Mouse (Mus musculus) hindbrain, embryonic 12.5 days (tissue): ENCODE data around the gene Ankrd63. TPM values are rescaled to one million over a fixed set of nuclear protein-coding genes. Genes with fewer than 3 reads are reported as not detected.

Source experiments
- ATAC-seq: fragments of 200-750 bp; cut with Nextera tagmentation; 2 replicates; pipeline ENCODE4 v1.8.0; 2017; ENCODE audit warnings: moderate TSS enrichment; ENCODE audit not compliant: low FRiP score
- H3K27ac ChIP-seq: fragments of 300-500 bp; sonication (generic); 2 replicates; pipeline ENCODE4 v1.5.1; 2016; ENCODE audit warnings: mild to moderate bottlenecking
- H3K27me3 ChIP-seq: fragments of 300-500 bp; sonication (generic); 2 replicates; pipeline ENCODE4 v1.6.1; 2016; ENCODE audit warnings: mild to moderate bottlenecking
- H3K36me3 ChIP-seq: fragments of 300-500 bp; sonication (generic); 2 replicates; pipeline ENCODE4 v1.6.1; 2016; ENCODE audit warnings: mild to moderate bottlenecking
- H3K4me1 ChIP-seq: fragments of 300-500 bp; sonication (generic); 2 replicates; pipeline ENCODE4 v1.6.1; 2016
- H3K4me2 ChIP-seq: fragments of 300-500 bp; sonication (generic); replicated peaks from 2 replicates; pipeline ENCODE4 v1.6.1; 2016; ENCODE audit warnings: mild to moderate bottlenecking
- H3K4me3 ChIP-seq: fragments of 300-500 bp; sonication (generic); 2 replicates; pipeline ENCODE4 v1.5.1; 2016; ENCODE audit warnings: mild to moderate bottlenecking
- H3K9ac ChIP-seq: fragments of 300-500 bp; sonication (generic); 2 replicates; pipeline ENCODE4 v1.6.1; 2016; ENCODE audit warnings: mild to moderate bottlenecking, moderate library complexity
- H3K9me3 ChIP-seq: fragments of 300-500 bp; sonication (generic); replicated peaks from 2 replicates; pipeline ENCODE4 v1.6.1; 2016; ENCODE audit warnings: mild to moderate bottlenecking
- WGBS: fragments of 180-500 bp; shearing (Covaris S2); methylation state at CpG from one replicate; pipeline ENCODE4 v1.1.7; 2016; 5-methylcytosine and 5-hydroxymethylcytosine counted together
- polyA plus RNA-seq: library from polyadenylated mRNA; unstranded; fragments of >200 nt; fragmentation: Nextera tagmentation; extraction: Ambion mirVana; gene quantifications from 2 replicates; pipeline ENCODE4 v1.2.1, GENCODE M21; 2016

Gene Ankrd63
- polyA plus RNA-seq, result not detected in 2 replicates

- H3K9me3 ChIP-seq, result no peaks in the 10 kb centered on the region
- H3K4me3 ChIP-seq, result peak within 1 kb of the TSS; percentile 45
- peaks cover 44% of the 10 kb centered on the region for H3K4me1 ChIP-seq
- no peaks in the 10 kb centered on the region for H3K36me3 ChIP-seq
- no peak for ATAC-seq
- peaks cover 100% of the 10 kb centered on the region for H3K27me3 ChIP-seq
- peak within 1 kb of the TSS; percentile 70 for H3K4me2 ChIP-seq
- H3K9ac ChIP-seq, result peak within 1 kb of the TSS; percentile 35
- WGBS, result under 1% methylated on average over 50 of the region's 50 CpGs
- no peak within 1 kb of the TSS for H3K27ac ChIP-seq
Measured at GRCm38 (mm10) chr2:118703913-118704730, at the start of gene Ankrd63. Gene Ankrd63 (minus strand): TSS chr2:118703963.

GRCm38 (mm10) chr2:118752792-118753108 lies 49.0 kb upstream of the Ankrd63 start:
- Histone ChIP-seq H3K9ac (no peak overlapping the region), H3K4me3 (no peak overlapping the region), H3K27ac (no peak overlapping the region), H3K4me2 (no peak overlapping the region), H3K4me1 (peaks cover 32% of the 10 kb centered on the region), H3K36me3 (no peaks in the 10 kb centered on the region), H3K9me3 (no peaks in the 10 kb centered on the region), H3K27me3 (no peaks in the 10 kb centered on the region)
- no peak for ATAC-seq
- 71% methylated on average over 4 of the region's 4 CpGs for WGBS

GRCm38 (mm10) chr2:118751896-118752791 lies 48.4 kb upstream of the Ankrd63 start:
- no peak for ATAC-seq
- Histone ChIP-seq H3K27ac (0 out of 2 replicates have a peak overlapping the region, but pooled peaks have one; percentile 7), H3K9me3 (no peaks in the 10 kb centered on the region), H3K4me2 (no peak overlapping the region), H3K36me3 (no peaks in the 10 kb centered on the region), H3K4me3 (no peak overlapping the region), H3K27me3 (no peaks in the 10 kb centered on the region), H3K4me1 (peaks cover 38% of the 10 kb centered on the region), H3K9ac (no peak overlapping the region)
- WGBS, result 70% methylated on average over 16 of the region's 16 CpGs

- no peak overlapping the region for H3K9ac ChIP-seq
- ATAC-seq, result no peak
- H3K9me3 ChIP-seq, result no peaks in the 10 kb centered on the region
- peak overlapping the region; percentile 44; the same call in 1 of the 2 replicates for H3K27ac ChIP-seq
- peaks cover 43% of the 10 kb centered on the region for H3K4me1 ChIP-seq
- no peak overlapping the region for H3K4me2 ChIP-seq
- no peak overlapping the region for H3K4me3 ChIP-seq
- 82% methylated on average over 8 of the region's 8 CpGs for WGBS
- H3K27me3 ChIP-seq, result no peaks in the 10 kb centered on the region
- H3K36me3 ChIP-seq, result no peaks in the 10 kb centered on the region
Measured at GRCm38 (mm10) chr2:118750476-118750875, 46.7 kb upstream of the Ankrd63 start.

- no peak overlapping the region for H3K4me3 ChIP-seq
- 24% methylated on average over 10 of the region's 10 CpGs for WGBS
- peaks cover 6% of the 10 kb centered on the region for H3K27me3 ChIP-seq
- peak overlapping the region; percentile 44 for H3K27ac ChIP-seq
- H3K4me2 ChIP-seq, result peak overlapping the region; percentile 29
- H3K4me1 ChIP-seq, result peaks cover 51% of the 10 kb centered on the region
- no peak for ATAC-seq
- H3K36me3 ChIP-seq, result no peaks in the 10 kb centered on the region
- H3K9ac ChIP-seq, result peak overlapping the region; percentile 23; the same call in 1 of the 2 replicates
- no peaks in the 10 kb centered on the region for H3K9me3 ChIP-seq
Measured at GRCm38 (mm10) chr2:118749341-118749884, 45.6 kb upstream of the Ankrd63 start.

GRCm38 (mm10) chr2:118747301-118747960 lies 43.7 kb upstream of the Ankrd63 start:
- no peak for ATAC-seq
- WGBS, result 45% methylated on average over 10 of the region's 10 CpGs
- H3K36me3 ChIP-seq, result no peaks in the 10 kb centered on the region
- H3K4me1 ChIP-seq, result peaks cover 49% of the 10 kb centered on the region
- 0 out of 2 replicates have a peak overlapping the region, but pooled peaks have one; percentile 97 for H3K9ac ChIP-seq
- H3K27ac ChIP-seq, result no peak overlapping the region
- peaks cover 18% of the 10 kb centered on the region for H3K27me3 ChIP-seq
- H3K4me3 ChIP-seq, result peak overlapping the region; percentile 84
- peak overlapping the region; percentile 96 for H3K4me2 ChIP-seq
- no peaks in the 10 kb centered on the region for H3K9me3 ChIP-seq

GRCm38 (mm10) chr2:118745915-118746901 lies 42.4 kb upstream of the Ankrd63 start:
- peaks cover 21% of the 10 kb centered on the region for H3K27me3 ChIP-seq
- peaks cover 44% of the 10 kb centered on the region for H3K4me1 ChIP-seq
- H3K27ac ChIP-seq, result peak overlapping the region; percentile 68; the same call in 1 of the 2 replicates
- under 1% methylated on average over 105 of the region's 113 CpGs for WGBS
- peak overlapping the region; percentile 84 for H3K4me3 ChIP-seq
- ATAC-seq, result peak; percentile 46
- H3K9ac ChIP-seq, result peak overlapping the region; percentile 97
- no peaks in the 10 kb centered on the region for H3K36me3 ChIP-seq
- no peaks in the 10 kb centered on the region for H3K9me3 ChIP-seq
- peak overlapping the region; percentile 96 for H3K4me2 ChIP-seq

GRCm38 (mm10) chr2:118745232-118745884 lies 41.6 kb upstream of the Ankrd63 start, which contains the start of gene Inafm2:
Gene Inafm2 (plus strand): TSS chr2:118745758.
- H3K27ac ChIP-seq, result peak within 1 kb of the TSS; percentile 68; the same call in 1 of the 2 replicates
- H3K4me2 ChIP-seq, result peak within 1 kb of the TSS; percentile 96
- ATAC-seq, result peak; percentile 89
- H3K36me3 ChIP-seq, result no peaks in the 10 kb centered on the region
- H3K9ac ChIP-seq, result peak within 1 kb of the TSS; percentile 97
- H3K9me3 ChIP-seq, result no peaks in the 10 kb centered on the region
- WGBS, result under 1% methylated on average over 52 of the region's 57 CpGs
- H3K4me3 ChIP-seq, result peak within 1 kb of the TSS; percentile 84
- peaks cover 21% of the 10 kb centered on the region for H3K27me3 ChIP-seq
- peaks cover 41% of the 10 kb centered on the region for H3K4me1 ChIP-seq

GRCm38 (mm10) chr2:118744621-118745020 lies 40.9 kb upstream of the Ankrd63 start:
- Histone ChIP-seq H3K4me3 (0 out of 2 replicates have a peak overlapping the region, but pooled peaks have one; percentile 84), H3K27ac (no peak overlapping the region), H3K36me3 (no peaks in the 10 kb centered on the region), H3K4me1 (peaks cover 34% of the 10 kb centered on the region), H3K9ac (no peak overlapping the region), H3K27me3 (peaks cover 21% of the 10 kb centered on the region), H3K9me3 (no peaks in the 10 kb centered on the region), H3K4me2 (peak overlapping the region; percentile 96)
- no peak for ATAC-seq
- 8% methylated on average over 7 of the region's 7 CpGs for WGBS

- WGBS, result 27% methylated on average over 8 of the region's 8 CpGs
Measured at GRCm38 (mm10) chr2:118743261-118743943, 39.6 kb upstream of the Ankrd63 start.

More at GRCm38 (mm10) chr2:118743261-118743943, 39.6 kb upstream of the Ankrd63 start:
- Histone ChIP-seq H3K36me3 (no peaks in the 10 kb centered on the region), H3K9ac (no peak overlapping the region), H3K4me2 (no peak overlapping the region), H3K9me3 (no peaks in the 10 kb centered on the region), H3K27me3 (peaks cover 25% of the 10 kb centered on the region), H3K4me3 (no peak overlapping the region), H3K27ac (no peak overlapping the region), H3K4me1 (peaks cover 23% of the 10 kb centered on the region)
- ATAC-seq, result no peak
